Mouse (Mus musculus): ENCODE results near the gene Kif3c.

GRCm38 (mm10) chr12:3430985-3431384 lies 66.1 kb downstream of the Kif3c start:
- TF ChIP-seq CTCF (IDR thresholded peaks at IDR 0.05; ENCODE audit: low read depth): peak; percentile 25; the same call in 1 of the 2 replicates
- TF ChIP-seq EP300 (IDR thresholded peaks at IDR 0.05; ENCODE audit: low read depth): no peak
